Mouse (Mus musculus) neural tube, embryonic 15.5 days (tissue): ENCODE results near the gene Lmo2. TPM values are rescaled to one million over a fixed set of nuclear protein-coding genes. Genes with fewer than 3 reads are reported as not detected.

Source experiments
- ATAC-seq: fragments of 200-750 bp; cut with Nextera tagmentation; 2 replicates; pipeline ENCODE4 v1.8.0; 2017; ENCODE audit warnings: mild to moderate bottlenecking, moderate TSS enrichment, moderate library complexity; ENCODE audit not compliant: low FRiP score
- H3K27ac ChIP-seq: fragments of 300-500 bp; sonication (generic); replicated peaks from 2 replicates; pipeline ENCODE4 v1.5.1; 2015; ENCODE audit warnings: mild to moderate bottlenecking, inconsistent platforms
- H3K27me3 ChIP-seq: fragments of 300-500 bp; sonication (generic); replicated peaks from 2 replicates; pipeline ENCODE4 v1.6.1; 2015; ENCODE audit warnings: inconsistent platforms
- H3K36me3 ChIP-seq: fragments of 300-500 bp; sonication (generic); 2 replicates; pipeline ENCODE4 v1.6.1; 2015; ENCODE audit warnings: inconsistent platforms
- H3K4me1 ChIP-seq: fragments of 300-500 bp; sonication (generic); 2 replicates; pipeline ENCODE4 v1.6.1; 2015; ENCODE audit warnings: inconsistent platforms
- H3K4me2 ChIP-seq: fragments of 300-500 bp; sonication (generic); 2 replicates; pipeline ENCODE4 v1.6.1; 2015; ENCODE audit warnings: inconsistent platforms, mild to moderate bottlenecking, moderate library complexity
- H3K4me3 ChIP-seq: fragments of 300-500 bp; sonication (generic); replicated peaks from 2 replicates; pipeline ENCODE4 v1.5.1; 2015; ENCODE audit warnings: mild to moderate bottlenecking, inconsistent platforms
- H3K9ac ChIP-seq: fragments of 300-500 bp; sonication (generic); replicated peaks from 2 replicates; pipeline ENCODE4 v1.6.1; 2015; ENCODE audit warnings: mild to moderate bottlenecking, inconsistent platforms
- H3K9me3 ChIP-seq: fragments of 300-500 bp; sonication (generic); replicated peaks from 2 replicates; pipeline ENCODE4 v1.6.1; 2016; ENCODE audit warnings: inconsistent platforms
- WGBS: fragments of 180-500 bp; shearing (Covaris S2); methylation state at CpG from one replicate; pipeline ENCODE4 v1.1.7; 2015; ENCODE audit warnings: mixed read lengths; 5-methylcytosine and 5-hydroxymethylcytosine counted together
- polyA plus RNA-seq: library from polyadenylated mRNA; unstranded; fragments of >200 nt; fragmentation: Nextera tagmentation; extraction: Ambion mirVana; gene quantifications from 2 replicates; pipeline ENCODE4 v1.2.1, GENCODE M21; 2015

The Lmo2 gene
- polyA plus RNA-seq, 1 experiment from 2014 or later: 55.4 TPM

GRCm38 (mm10) chr2:103945571-103946092, 12.2 kb upstream of the Lmo2 start:
- H3K36me3 ChIP-seq: no peaks in the 10 kb centered on the region
- H3K4me1 ChIP-seq: peaks cover 15% of the 10 kb centered on the region
- no peak overlapping the region for H3K4me3 ChIP-seq
- H3K9me3 ChIP-seq: no peaks in the 10 kb centered on the region
- no peak overlapping the region for H3K4me2 ChIP-seq
- no peak for ATAC-seq
- no peak overlapping the region for H3K27ac ChIP-seq
- 80% methylated on average over 5 of the region's 5 CpGs for WGBS
- H3K27me3 ChIP-seq: no peaks in the 10 kb centered on the region
- no peak overlapping the region for H3K9ac ChIP-seq

- 77% methylated on average over 8 of the region's 8 CpGs for WGBS
- Histone ChIP-seq H3K9ac (no peak overlapping the region), H3K4me1 (peaks cover 15% of the 10 kb centered on the region), H3K27ac (no peak overlapping the region), H3K27me3 (no peaks in the 10 kb centered on the region), H3K36me3 (no peaks in the 10 kb centered on the region), H3K9me3 (no peaks in the 10 kb centered on the region), H3K4me2 (no peak overlapping the region), H3K4me3 (no peak overlapping the region)
- no peak for ATAC-seq
These were observed 10.9 kb upstream of the Lmo2 start for GRCm38 (mm10) chr2:103946892-103947291.

- Histone ChIP-seq H3K4me2 (no peak overlapping the region), H3K27me3 (no peaks in the 10 kb centered on the region), H3K9me3 (no peaks in the 10 kb centered on the region), H3K9ac (no peak overlapping the region), H3K36me3 (no peaks in the 10 kb centered on the region), H3K4me3 (no peak overlapping the region), H3K4me1 (peaks cover 15% of the 10 kb centered on the region), H3K27ac (no peak overlapping the region)
- 63% methylated on average over 8 of the region's 8 CpGs for WGBS
- ATAC-seq: no peak
These were observed 9.7 kb upstream of the Lmo2 start for GRCm38 (mm10) chr2:103947982-103948655.

- H3K36me3 ChIP-seq: no peaks in the 10 kb centered on the region
- H3K9me3 ChIP-seq: no peaks in the 10 kb centered on the region
- H3K4me1 ChIP-seq: no peaks in the 10 kb centered on the region
- H3K27ac ChIP-seq: no peak overlapping the region
- 83% methylated on average over 6 of the region's 6 CpGs for WGBS
- no peak overlapping the region for H3K4me3 ChIP-seq
- H3K4me2 ChIP-seq: no peak overlapping the region
- ATAC-seq: peak; percentile 59; the same call in 1 of the 2 replicates
- no peaks in the 10 kb centered on the region for H3K27me3 ChIP-seq
- H3K9ac ChIP-seq: no peak overlapping the region
These were observed 4.5 kb upstream of the Lmo2 start for GRCm38 (mm10) chr2:103953050-103953835.

GRCm38 (mm10) chr2:103955714-103956113, 2.1 kb upstream of the Lmo2 start:
- H3K27me3 ChIP-seq: no peaks in the 10 kb centered on the region

GRCm38 (mm10) chr2:103956867-103957266, 919 bp upstream of the Lmo2 start:
- no peak overlapping the region for H3K9ac ChIP-seq
- H3K36me3 ChIP-seq: no peaks in the 10 kb centered on the region
- no peak overlapping the region for H3K27ac ChIP-seq
- WGBS: 89% methylated on average over 6 of the region's 6 CpGs
- H3K4me3 ChIP-seq: no peak overlapping the region
- no peak overlapping the region for H3K4me2 ChIP-seq
- no peaks in the 10 kb centered on the region for H3K4me1 ChIP-seq
- no peaks in the 10 kb centered on the region for H3K27me3 ChIP-seq
- ATAC-seq: no peak
- H3K9me3 ChIP-seq: no peaks in the 10 kb centered on the region

More at GRCm38 (mm10) chr2:103955714-103956113, 2.1 kb upstream of the Lmo2 start:
- Histone ChIP-seq H3K4me3 (no peak overlapping the region), H3K4me1 (no peaks in the 10 kb centered on the region), H3K9ac (no peak overlapping the region), H3K4me2 (no peak overlapping the region), H3K9me3 (no peaks in the 10 kb centered on the region), H3K27ac (no peak overlapping the region), H3K36me3 (no peaks in the 10 kb centered on the region)
- 86% methylated on average over 3 of the region's 3 CpGs for WGBS
- ATAC-seq: no peak

GRCm38 (mm10) chr2:103958634-103959033, 848 bp downstream of the Lmo2 start:
- 82% methylated on average over 3 of the region's 3 CpGs for WGBS
- no peak overlapping the region for H3K9ac ChIP-seq
- H3K9me3 ChIP-seq: no peaks in the 10 kb centered on the region
- no peak for ATAC-seq
- no peak overlapping the region for H3K4me2 ChIP-seq
- H3K4me1 ChIP-seq: no peaks in the 10 kb centered on the region
- H3K36me3 ChIP-seq: no peaks in the 10 kb centered on the region
- no peaks in the 10 kb centered on the region for H3K27me3 ChIP-seq
- H3K27ac ChIP-seq: no peak overlapping the region
- no peak overlapping the region for H3K4me3 ChIP-seq

GRCm38 (mm10) chr2:103959066-103959465, 1.3 kb downstream of the Lmo2 start:
- Histone ChIP-seq H3K27ac (no peak overlapping the region), H3K36me3 (no peaks in the 10 kb centered on the region), H3K4me1 (no peaks in the 10 kb centered on the region), H3K4me2 (no peak overlapping the region), H3K9ac (no peak overlapping the region), H3K9me3 (no peaks in the 10 kb centered on the region), H3K4me3 (no peak overlapping the region), H3K27me3 (no peaks in the 10 kb centered on the region)
- 95% methylated on average over 5 of the region's 5 CpGs for WGBS
- ATAC-seq: no peak

GRCm38 (mm10) chr2:103959574-103959973, 1.8 kb downstream of the Lmo2 start:
- no peaks in the 10 kb centered on the region for H3K9me3 ChIP-seq
- no peak overlapping the region for H3K9ac ChIP-seq
- no peaks in the 10 kb centered on the region for H3K27me3 ChIP-seq
- no peaks in the 10 kb centered on the region for H3K4me1 ChIP-seq
- no peak overlapping the region for H3K4me3 ChIP-seq
- no peak overlapping the region for H3K27ac ChIP-seq
- no peaks in the 10 kb centered on the region for H3K36me3 ChIP-seq
- ATAC-seq: no peak
- H3K4me2 ChIP-seq: no peak overlapping the region
- 91% methylated on average over 6 of the region's 6 CpGs for WGBS

- Histone ChIP-seq H3K4me2 (no peak overlapping the region), H3K9me3 (no peaks in the 10 kb centered on the region), H3K36me3 (no peaks in the 10 kb centered on the region), H3K27me3 (no peaks in the 10 kb centered on the region), H3K27ac (no peak overlapping the region), H3K4me3 (no peak overlapping the region), H3K4me1 (no peaks in the 10 kb centered on the region), H3K9ac (no peak overlapping the region)
- no peak for ATAC-seq
- WGBS: 54% methylated on average over 4 of the region's 4 CpGs
These were observed 4.6 kb downstream of the Lmo2 start for GRCm38 (mm10) chr2:103962349-103962748.

- Histone ChIP-seq H3K36me3 (no peaks in the 10 kb centered on the region), H3K9ac (no peak overlapping the region), H3K27ac (no peak overlapping the region), H3K9me3 (no peaks in the 10 kb centered on the region), H3K27me3 (no peaks in the 10 kb centered on the region), H3K4me1 (peaks cover 8% of the 10 kb centered on the region), H3K4me3 (no peak overlapping the region), H3K4me2 (no peak overlapping the region)
- ATAC-seq: no peak
- WGBS: 92% methylated on average over 3 of the region's 3 CpGs
These were observed 7.6 kb downstream of the Lmo2 start for GRCm38 (mm10) chr2:103965391-103965790.

- peaks cover 4% of the 10 kb centered on the region; the same call in 1 of the 2 replicates for H3K27me3 ChIP-seq
- no peaks in the 10 kb centered on the region for H3K9me3 ChIP-seq
- no peak overlapping the region for H3K4me2 ChIP-seq
- no peak overlapping the region for H3K4me3 ChIP-seq
- no peaks in the 10 kb centered on the region for H3K36me3 ChIP-seq
- 82% methylated on average over 4 of the region's 4 CpGs for WGBS
- no peak overlapping the region for H3K27ac ChIP-seq
- no peak for ATAC-seq
- peaks cover 26% of the 10 kb centered on the region for H3K4me1 ChIP-seq
- no peak overlapping the region for H3K9ac ChIP-seq
These were observed 10.4 kb downstream of the Lmo2 start for GRCm38 (mm10) chr2:103968186-103968585.
